Mouse (Mus musculus) C2C12 (cell line): Measurements from ENCODE around the gene Mettl26.

ENCODE experiments used
- CEBPB ChIP-seq: IDR thresholded peaks from one replicate; pipeline ENCODE4 v1.6.1; 2011; ENCODE audit warnings: low read depth, mild to moderate bottlenecking, control low read depth, moderate library complexity
- CTCF ChIP-seq: IDR thresholded peaks from one replicate; pipeline ENCODE4 v1.5.1; 2011; ENCODE audit not compliant: control insufficient read depth, insufficient read depth, insufficient read length
- FOSL1 ChIP-seq: IDR thresholded peaks from one replicate; pipeline ENCODE4 v1.8.0; 2011; ENCODE audit warnings: mild to moderate bottlenecking, low read length; ENCODE audit not compliant: poor library complexity, insufficient read depth, severe bottlenecking
- MAX ChIP-seq: IDR thresholded peaks from one replicate; pipeline ENCODE4 v1.6.1; 2011; ENCODE audit warnings: mild to moderate bottlenecking, control low read depth
- MYOD1 ChIP-seq: IDR thresholded peaks from one replicate; pipeline ENCODE4 v1.6.1; 2011; ENCODE audit warnings: low read depth; ENCODE audit not compliant: control insufficient read depth, insufficient read length
- MYOG ChIP-seq: IDR thresholded peaks from one replicate; pipeline ENCODE4 v1.6.1; 2011; ENCODE audit not compliant: control insufficient read depth, insufficient read length; ENCODE audit errors: extremely low read depth
- USF1 ChIP-seq: IDR thresholded peaks from one replicate; pipeline ENCODE4 v1.6.1; 2011; ENCODE audit warnings: low read depth, mild to moderate bottlenecking, control low read depth, moderate library complexity

GRCm38 (mm10) chr17:25882306-25882705 lies 7.4 kb downstream of the Mettl26 start:
- no peak for TF ChIP-seq CTCF
- TF ChIP-seq MYOD1 = no peak
- TF ChIP-seq MAX = no peak
- TF ChIP-seq USF1 = no peak
- TF ChIP-seq FOSL1 = no peak
- no peak for TF ChIP-seq CEBPB
- TF ChIP-seq MYOG = no peak
